Mouse (Mus musculus): ENCODE data around the gene Fam53b. TPM values are rescaled to one million over a fixed set of nuclear protein-coding genes. Genes with fewer than 3 reads are reported as not detected.

The Fam53b gene
- polyA plus RNA-seq, 2 experiments: 12.9 to 20.0 TPM

DNA sequence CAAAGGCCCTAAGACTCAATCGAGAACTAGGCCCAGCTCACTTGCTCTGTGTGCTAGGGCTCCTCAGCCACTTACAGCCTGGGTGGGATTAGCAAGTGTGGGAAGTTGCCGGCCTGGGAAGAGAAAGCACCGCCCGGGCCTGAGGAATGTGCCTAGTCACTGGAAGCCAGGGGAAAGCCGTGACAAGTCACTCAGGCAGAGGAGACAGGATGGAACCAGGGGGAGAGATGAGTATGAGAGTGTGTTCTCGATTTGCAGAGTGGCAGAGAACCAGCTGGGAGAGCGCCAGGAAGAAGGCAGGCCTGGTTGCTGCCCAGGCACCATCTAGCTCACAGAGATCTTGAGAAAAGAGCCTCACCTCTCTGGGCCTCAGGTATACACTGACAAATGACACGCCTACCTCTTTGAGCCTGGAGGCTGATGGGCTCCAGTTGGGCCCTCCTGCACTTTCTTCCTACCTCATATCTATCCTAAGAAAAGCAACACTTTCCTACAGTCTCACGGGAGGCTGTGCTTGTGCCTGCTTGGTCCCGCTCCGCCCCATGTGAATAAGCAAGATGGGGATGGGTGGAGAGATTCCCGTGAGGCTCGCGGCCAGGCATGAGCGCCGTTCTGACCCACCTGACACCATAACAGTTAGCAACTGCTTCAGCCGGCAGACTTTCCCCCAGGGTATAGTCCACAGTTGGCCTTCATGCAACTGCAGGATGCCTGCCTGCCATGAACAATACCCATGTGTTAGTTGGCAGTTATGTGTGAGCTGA is 77.4 kb downstream of the Fam53b start:
- H3K9ac ChIP-seq (replicated peaks): no peak overlapping the region; the same call in 1 of the 2 replicates
- peaks cover 51 to 58% of the 10 kb centered on the region in 2 experiments for H3K4me1 ChIP-seq (replicated peaks; ENCODE audit: control insufficient read depth in 2 of 2, insufficient read depth in 2 of 2, low read length in 1 of 2)
- no peak overlapping the region for H3K4me3 ChIP-seq (ENCODE audit: insufficient read depth in 1 of 2, low read depth in 2 of 2, low read length in 2 of 2)
- H3K27me3 ChIP-seq (ENCODE audit: control insufficient read depth, insufficient read depth, low read length): no peaks in the 10 kb centered on the region
- H3K27ac ChIP-seq: peak overlapping the region; percentile 39
- no peak for DNase-seq (ENCODE audit: low read depth in 3 of 3, low spot score in 3 of 3)
- no peak overlapping the region for H3K4me2 ChIP-seq (ENCODE audit: low read depth)
- ATAC-seq (ENCODE audit: insufficient read depth): no peak
- no peaks in the 10 kb centered on the region for H3K9me3 ChIP-seq (ENCODE audit: control insufficient read depth, low read length)
- peaks cover 17% of the 10 kb centered on the region for H3K36me3 ChIP-seq (replicated peaks; ENCODE audit: control insufficient read depth, insufficient read depth, low read depth)
- TF ChIP-seq EP300 (IDR thresholded peaks at IDR 0.05; ENCODE audit: low read depth) (no peak), CTCF (IDR thresholded peaks at IDR 0.05; ENCODE audit: low read depth) (no peak)
- WGBS (ENCODE audit: insufficient replicate concordance): 72% methylated on average over 17 of the region's 17 CpGs

DNA sequence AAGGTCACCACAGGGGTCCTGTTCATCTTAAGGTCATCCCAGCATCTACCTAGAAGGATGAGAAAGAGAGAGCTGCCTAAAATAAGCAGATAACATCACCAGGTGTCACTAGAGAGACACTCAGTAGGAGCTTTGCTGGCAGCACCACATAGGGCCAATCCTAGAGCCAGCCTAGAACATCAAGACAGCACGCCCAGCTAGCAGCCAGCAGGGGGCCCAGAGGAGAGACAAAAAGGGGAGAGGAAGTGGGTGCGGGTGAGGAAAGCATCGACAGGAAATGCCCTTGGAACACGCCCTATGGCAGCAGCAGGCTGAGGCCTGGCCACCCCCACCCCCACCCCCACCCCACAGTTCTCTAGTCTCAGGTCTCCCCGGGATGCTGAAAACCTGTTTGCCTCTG is 78.5 kb downstream of the Fam53b start:
- peak; percentile 59 to 73 (median 63) for DNase-seq (ENCODE audit: low read depth in 3 of 3, low spot score in 3 of 3)
- ATAC-seq (ENCODE audit: insufficient read depth): peak; percentile 39
- H3K9me3 ChIP-seq (ENCODE audit: control insufficient read depth, low read length): no peaks in the 10 kb centered on the region
- no peak overlapping the region for H3K9ac ChIP-seq (replicated peaks)
- H3K4me3 ChIP-seq (ENCODE audit: insufficient read depth in 1 of 2, low read depth in 2 of 2, low read length in 2 of 2): no peak overlapping the region
- peak overlapping the region; percentile 39; the same call in 1 of the 2 replicates for H3K27ac ChIP-seq
- H3K36me3 ChIP-seq (replicated peaks; ENCODE audit: control insufficient read depth, insufficient read depth, low read depth): peaks cover 16% of the 10 kb centered on the region
- no peak overlapping the region for H3K4me2 ChIP-seq (ENCODE audit: low read depth)
- H3K27me3 ChIP-seq (ENCODE audit: control insufficient read depth, insufficient read depth, low read length): no peaks in the 10 kb centered on the region
- TF ChIP-seq CTCF (IDR thresholded peaks at IDR 0.05; ENCODE audit: low read depth) (peak; percentile 87), EP300 (IDR thresholded peaks at IDR 0.05; ENCODE audit: low read depth) (0 out of 2 replicates have a peak, but pooled peaks have one; percentile 17)
- WGBS (ENCODE audit: insufficient replicate concordance): 3% methylated on average over 5 of the region's 5 CpGs
- peaks cover 44 to 50% of the 10 kb centered on the region in 2 experiments for H3K4me1 ChIP-seq (replicated peaks; ENCODE audit: control insufficient read depth in 2 of 2, insufficient read depth in 2 of 2, low read length in 1 of 2)

DNA sequence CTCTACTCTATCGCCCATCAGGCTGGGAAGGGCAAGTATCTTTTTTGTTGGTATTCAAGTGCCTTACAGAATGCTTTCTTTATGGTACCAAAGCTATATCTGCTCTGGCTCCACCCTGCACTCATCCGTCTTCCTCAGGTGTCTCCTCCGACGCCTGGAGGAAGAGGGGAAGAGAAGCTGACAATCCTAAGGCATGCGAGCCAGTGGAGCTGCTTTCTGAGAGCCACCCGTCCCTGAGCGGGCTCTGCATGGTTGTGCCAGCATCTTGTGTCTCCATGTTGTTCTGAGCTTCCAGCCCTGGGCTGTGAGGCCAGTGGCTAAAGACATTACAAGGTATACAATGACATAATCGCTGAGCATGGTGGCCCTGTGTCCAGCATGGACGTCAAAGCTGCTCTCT is 79.5 kb downstream of the Fam53b start:
- Histone ChIP-seq H3K9ac (replicated peaks) (no peak overlapping the region), H3K4me2 (ENCODE audit: low read depth) (no peak overlapping the region), H3K4me1 (replicated peaks; ENCODE audit: control insufficient read depth in 2 of 2, insufficient read depth in 2 of 2, low read length in 1 of 2) (peaks cover 35 to 40% of the 10 kb centered on the region in 2 experiments), H3K4me3 (ENCODE audit: insufficient read depth in 1 of 2, low read depth in 2 of 2, low read length in 2 of 2) (no peak overlapping the region), H3K27ac (no peak overlapping the region), H3K27me3 (ENCODE audit: control insufficient read depth, insufficient read depth, low read length) (no peaks in the 10 kb centered on the region), H3K36me3 (replicated peaks; ENCODE audit: control insufficient read depth, insufficient read depth, low read depth) (peaks cover 24% of the 10 kb centered on the region), H3K9me3 (ENCODE audit: control insufficient read depth, low read length) (no peaks in the 10 kb centered on the region)
- no peak for ATAC-seq (ENCODE audit: insufficient read depth)
- 89% methylated on average over 9 of the region's 9 CpGs for WGBS (ENCODE audit: insufficient replicate concordance)
- DNase-seq (ENCODE audit: low read depth in 3 of 3, low spot score in 3 of 3): no peak
- no peak for TF ChIP-seq CTCF (IDR thresholded peaks at IDR 0.05; ENCODE audit: low read depth)
- no peak for TF ChIP-seq EP300 (IDR thresholded peaks at IDR 0.05; ENCODE audit: low read depth)

DNA sequence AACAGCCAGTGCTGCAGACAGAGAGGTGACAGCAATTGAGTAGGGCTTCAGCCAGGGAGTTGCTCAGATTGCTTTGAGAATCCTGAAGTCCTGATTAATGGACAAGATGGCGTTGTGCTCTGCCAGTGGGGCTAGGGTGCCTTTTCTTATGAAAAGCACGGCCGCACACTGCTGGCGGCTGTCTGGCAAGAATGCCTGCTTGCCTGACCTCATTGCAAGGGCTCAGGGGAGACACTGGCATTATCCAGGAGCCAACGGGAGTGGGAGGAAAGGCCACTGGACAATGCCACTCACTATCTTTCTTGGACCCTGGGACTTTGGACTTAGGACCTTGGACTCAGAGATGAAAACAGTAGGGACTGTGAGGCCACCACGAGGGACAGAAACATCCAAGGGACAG is 80.2 kb downstream of the Fam53b start:
- TF ChIP-seq EP300 (IDR thresholded peaks at IDR 0.05; ENCODE audit: low read depth) (no peak), CTCF (IDR thresholded peaks at IDR 0.05; ENCODE audit: low read depth) (no peak)
- Histone ChIP-seq H3K9ac (replicated peaks) (no peak overlapping the region), H3K27ac (no peak overlapping the region), H3K4me3 (ENCODE audit: insufficient read depth in 1 of 2, low read depth in 2 of 2, low read length in 2 of 2) (no peak overlapping the region), H3K36me3 (replicated peaks; ENCODE audit: control insufficient read depth, insufficient read depth, low read depth) (peaks cover 28% of the 10 kb centered on the region), H3K9me3 (ENCODE audit: control insufficient read depth, low read length) (no peaks in the 10 kb centered on the region), H3K27me3 (ENCODE audit: control insufficient read depth, insufficient read depth, low read length) (no peaks in the 10 kb centered on the region), H3K4me1 (replicated peaks; ENCODE audit: control insufficient read depth in 2 of 2, insufficient read depth in 2 of 2, low read length in 1 of 2) (peaks cover 28 to 37% of the 10 kb centered on the region in 2 experiments), H3K4me2 (ENCODE audit: low read depth) (no peak overlapping the region)
- ATAC-seq (ENCODE audit: insufficient read depth): no peak
- WGBS (ENCODE audit: insufficient replicate concordance): 86% methylated on average over 6 of the region's 6 CpGs
- DNase-seq (ENCODE audit: low read depth in 3 of 3, low spot score in 3 of 3): no peak

- Histone ChIP-seq H3K27me3 (ENCODE audit: control insufficient read depth, insufficient read depth, low read length) (no peaks in the 10 kb centered on the region), H3K4me2 (ENCODE audit: low read depth) (no peak overlapping the region), H3K4me3 (ENCODE audit: insufficient read depth in 1 of 2, low read depth in 2 of 2, low read length in 2 of 2) (no peak overlapping the region), H3K4me1 (replicated peaks; ENCODE audit: control insufficient read depth in 2 of 2, insufficient read depth in 2 of 2, low read length in 1 of 2) (peaks cover 16 to 27% of the 10 kb centered on the region in 2 experiments), H3K36me3 (replicated peaks; ENCODE audit: control insufficient read depth, insufficient read depth, low read depth) (peaks cover 36% of the 10 kb centered on the region), H3K27ac (no peak overlapping the region), H3K9me3 (ENCODE audit: control insufficient read depth, low read length) (no peaks in the 10 kb centered on the region), H3K9ac (replicated peaks) (no peak overlapping the region)
- 93% methylated on average over 6 of the region's 6 CpGs for WGBS (ENCODE audit: insufficient replicate concordance)
- ATAC-seq (ENCODE audit: insufficient read depth): no peak
- TF ChIP-seq EP300 (IDR thresholded peaks at IDR 0.05; ENCODE audit: low read depth) (no peak), CTCF (IDR thresholded peaks at IDR 0.05; ENCODE audit: low read depth) (no peak)
- no peak for DNase-seq (ENCODE audit: low read depth in 3 of 3, low spot score in 3 of 3)
Observed at GRCm38 (mm10) chr7:132732136-132732789, 81.4 kb downstream of the Fam53b start.

Data from liver, embryonic 14.5 days (tissue).